ENCODE assay signal across 14 mouse cellular contexts in genomic region chr5:68048783-68049182, GRCm38 (mm10). TPM values are rescaled to one million over a fixed set of nuclear protein-coding genes. Genes with fewer than 3 reads are reported as not detected.
DNase-seq lines count a peak whose midpoint lies in the region; ATAC-seq lines count a peak whose summit lies in the region.
"Had no signal": no experiment of that assay in that cellular context is flagged by ENCODE, and none has a peak within 500 bp of the region (broad histone marks: within the 10 kb centered on the region; RNA-seq: fewer than 3 reads in every experiment).

No protein-coding gene starts in this region.

- no peak overlapping the region for H3K4me3 ChIP-seq in forebrain, embryonic 10.5 days
- H3K4me3 ChIP-seq in forebrain, embryonic 16.5 days (replicated peaks; ENCODE audit: low read length): no peak overlapping the region
- H3K4me3 ChIP-seq in liver, embryonic 12.5 days: no peak overlapping the region
- no peak overlapping the region for H3K4me3 ChIP-seq in macrophage (ENCODE audit: inconsistent target)
- H3K4me3 ChIP-seq: limb, embryonic 12.5 days had no signal

- H3K79me2 ChIP-seq in macrophage (ENCODE audit: inconsistent target): no peaks in the 10 kb centered on the region

- 67% methylated on average over 4 of the region's 4 CpGs for WGBS in forebrain, embryonic 10.5 days
- whole genome bisulfite sequencing in forebrain, embryonic 16.5 days: 65% methylated on average over 4 of the region's 4 CpGs
- WGBS in liver, embryonic 12.5 days (ENCODE audit: insufficient replicate concordance): 28% methylated on average over 4 of the region's 4 CpGs
- WGBS in macrophage (ENCODE audit: missing documents): 28% methylated on average over 4 of the region's 4 CpGs

- no peak for DNase-seq in forebrain, embryonic 10.5 days (ENCODE audit: extremely low spot score, low spot score)
- peak; percentile 9 for DNase-seq in liver
- DNase-seq in cerebellum, adult 9-10 months: peak; percentile 92
- DNase-seq in left cerebral cortex, adult 18-20 months (ENCODE audit: low spot score in 2 of 2): no peak
- no peak for DNase-seq in thymus, postnatal 36 days
- DNase-seq: midbrain, embryonic 14.5 days; retina, postnatal 1 day had no signal

- H3K27me3 ChIP-seq in forebrain, embryonic 10.5 days (ENCODE audit: poor library complexity, severe bottlenecking): no peaks in the 10 kb centered on the region
- H3K27me3 ChIP-seq in forebrain, embryonic 16.5 days (replicated peaks; ENCODE audit: control insufficient read depth, insufficient read depth, low read length): no peaks in the 10 kb centered on the region
- H3K27me3 ChIP-seq in liver, embryonic 12.5 days (replicated peaks): no peaks in the 10 kb centered on the region
- H3K27me3 ChIP-seq: limb, embryonic 12.5 days had no signal

- H3K9me3 ChIP-seq in forebrain, embryonic 10.5 days: no peaks in the 10 kb centered on the region
- no peaks in the 10 kb centered on the region for H3K9me3 ChIP-seq in forebrain, embryonic 16.5 days (ENCODE audit: control insufficient read depth, low read length)
- no peaks in the 10 kb centered on the region for H3K9me3 ChIP-seq in liver, embryonic 12.5 days (replicated peaks)
- H3K9me3 ChIP-seq: limb, embryonic 12.5 days had no signal

- H3K4me2 ChIP-seq in forebrain, embryonic 16.5 days (ENCODE audit: low read length): no peak overlapping the region
- H3K4me2 ChIP-seq in liver, embryonic 12.5 days: no peak overlapping the region
- H3K4me2 ChIP-seq: hindbrain, embryonic 14.5 days; limb, embryonic 12.5 days had no signal

- H3K27ac ChIP-seq in forebrain, embryonic 10.5 days: 0 out of 2 replicates have a peak overlapping the region, but pooled peaks have one; percentile 51
- H3K27ac ChIP-seq in forebrain, embryonic 16.5 days (ENCODE audit: low read length): no peak overlapping the region
- H3K27ac ChIP-seq in liver, embryonic 12.5 days: no peak overlapping the region
- peak overlapping the region; percentile 37 for H3K27ac ChIP-seq in macrophage
- H3K27ac ChIP-seq: hindbrain, embryonic 14.5 days; limb, embryonic 12.5 days; stomach, postnatal 0 days had no signal

- H3K4me1 ChIP-seq in forebrain, embryonic 10.5 days: peaks cover 24% of the 10 kb centered on the region
- H3K4me1 ChIP-seq in forebrain, embryonic 16.5 days (replicated peaks; ENCODE audit: control insufficient read depth, insufficient read depth, low read length): no peaks in the 10 kb centered on the region
- H3K4me1 ChIP-seq in liver, embryonic 12.5 days: 0 out of 2 replicates have a peak, but pooled peaks cover 3% of the 10 kb centered on the region
- H3K4me1 ChIP-seq: limb, embryonic 12.5 days had no signal

- ATAC-seq in forebrain, embryonic 16.5 days: no peak
- ATAC-seq in liver, embryonic 12.5 days: no peak

- H3K36me3 ChIP-seq in forebrain, embryonic 10.5 days (replicated peaks): no peaks in the 10 kb centered on the region
- H3K36me3 ChIP-seq in forebrain, embryonic 16.5 days (ENCODE audit: control insufficient read depth, insufficient read depth): no peaks in the 10 kb centered on the region
- H3K36me3 ChIP-seq in liver, embryonic 12.5 days: no peaks in the 10 kb centered on the region
- no peaks in the 10 kb centered on the region for H3K36me3 ChIP-seq in macrophage (ENCODE audit: inconsistent target)
- H3K36me3 ChIP-seq: limb, embryonic 12.5 days had no signal

- H3K9ac ChIP-seq in forebrain, embryonic 16.5 days (replicated peaks; ENCODE audit: low read depth, low read length): no peak overlapping the region
- H3K9ac ChIP-seq in liver, embryonic 12.5 days: no peak overlapping the region
- H3K9ac ChIP-seq: hindbrain, embryonic 14.5 days; limb, embryonic 12.5 days had no signal

RNA-seq across cellular contexts. Expression of gene Grxcr1, which starts 17.1 kb away (rescaled TPM):
- not detected in 2 replicates for polyA plus RNA-seq in forebrain, embryonic 10.5 days (2016; fragmentation: Nextera tagmentation; extraction: Ambion mirVana)
- polyA plus RNA-seq in forebrain, embryonic 16.5 days (2015; fragmentation: Nextera tagmentation; extraction: Ambion mirVana): not detected in 2 replicates
- polyA plus RNA-seq in liver, embryonic 12.5 days (2016; fragmentation: Nextera tagmentation; extraction: Ambion mirVana): not detected in 2 replicates
- not detected for total RNA-seq in macrophage (2018; cell fraction: chromatin; rRNA removed)
- not detected for total RNA-seq in macrophage (2018; cell fraction: cytosol; rRNA removed)
- total RNA-seq in macrophage (2018; cell fraction: nucleus; rRNA removed): not detected
- polyA plus RNA-seq in macrophage (2018): not detected in 3 replicates
- total RNA-seq in left cerebral cortex, adult 18-20 months (2021): not detected
- polyA plus RNA-seq: brain, embryonic 14.5 days; hindbrain, embryonic 14.5 days; limb, embryonic 12.5 days; midbrain, embryonic 14.5 days; stomach, postnatal 0 days had no signal

Comparison
In these comparisons a context has a peak if more than half of its experiments do, and no peak if none do; other contexts are left out.
1. H3K27ac ChIP-seq: peak in forebrain, embryonic 10.5 days (single experiment) and macrophage (single experiment); none in forebrain, embryonic 16.5 days (single experiment) and liver, embryonic 12.5 days (single experiment).
2. DNase-seq: peak in liver (single experiment) and cerebellum, adult 9-10 months (single experiment); none in forebrain, embryonic 10.5 days (single experiment), left cerebral cortex, adult 18-20 months (0 of 2) and thymus, postnatal 36 days (0 of 2).